Mouse (Mus musculus) thymus, postnatal 25 days (tissue): ENCODE data around the gene Selenot.
"Not testable (repeated sequence)": the region's sequence is repeated elsewhere in the genome, so short reads cannot be mapped to it uniquely, and the experiment has no call there.

Experiments
- DNase-seq: peaks from one replicate; pipeline ENCODE4 v3.0.0; 2022

Selenot gene

GRCm38 (mm10) chr3:58576137-58577066 lies at the start of gene Selenot:
Gene Selenot (plus strand): TSS chr3:58576636.
- DNase-seq: peak; percentile 98

DNA sequence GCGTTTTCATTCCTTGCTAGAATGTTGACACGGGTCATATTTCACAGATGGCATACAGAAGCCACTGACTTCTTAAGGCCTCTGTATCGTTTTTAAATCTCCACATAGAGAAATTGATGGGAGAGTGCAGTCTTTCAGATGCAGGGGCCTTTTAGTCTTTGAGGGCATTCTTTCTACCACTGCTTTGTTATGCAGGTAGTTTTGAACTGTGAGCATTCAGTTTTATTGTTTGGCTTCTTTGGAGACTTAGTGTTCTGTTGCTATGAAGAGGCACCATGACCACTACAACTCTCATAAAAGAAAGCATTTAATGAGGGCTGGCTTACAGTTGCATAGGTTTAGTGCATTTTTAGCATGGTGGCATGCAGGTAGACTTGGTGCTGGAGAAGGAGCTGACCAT lies 39.9 kb upstream of the Selenot start:
- no peak for DNase-seq

- no peak for DNase-seq
Observed at GRCm38 (mm10) chr3:58552001-58552811, 24.2 kb upstream of the Selenot start.

DNA sequence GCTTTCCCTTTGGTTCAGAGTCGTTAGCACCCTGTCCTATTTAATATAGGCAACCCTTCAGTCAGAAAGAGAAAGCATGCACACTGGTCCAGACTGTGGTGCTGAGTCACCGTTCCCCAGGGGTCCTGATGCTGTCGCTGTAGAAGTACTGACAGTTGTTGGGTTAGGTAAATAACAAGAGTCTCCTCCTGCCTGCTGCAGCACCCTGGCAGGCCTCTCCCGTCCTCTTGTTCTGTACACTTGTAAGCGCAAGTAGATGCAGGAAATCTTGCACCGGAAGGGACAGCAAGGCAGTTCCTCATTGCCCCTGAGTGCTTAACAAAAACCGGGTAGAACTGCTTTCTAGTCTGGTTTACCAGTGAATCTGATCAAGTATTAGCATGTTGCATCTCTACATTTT lies 19.8 kb upstream of the Selenot start:
- DNase-seq: no peak

DNA sequence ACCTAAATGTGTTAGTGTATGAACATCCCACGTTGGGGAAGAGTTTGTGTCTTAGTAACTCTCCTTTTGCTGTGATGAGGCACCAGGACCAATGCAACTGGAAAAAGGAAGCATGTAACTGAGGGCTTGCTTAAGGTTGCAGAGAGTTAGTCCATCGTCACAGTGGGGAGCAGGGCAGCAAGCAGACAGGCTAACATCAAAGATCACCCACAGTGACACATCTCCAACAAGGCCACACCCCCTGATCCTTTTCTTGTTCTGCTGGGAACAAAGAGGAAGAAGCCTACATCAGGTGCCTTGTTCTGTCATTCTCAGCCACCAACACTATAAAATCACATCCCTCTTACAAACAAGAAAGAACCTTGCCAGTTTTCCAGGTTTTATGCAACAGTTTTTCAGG lies 16.5 kb upstream of the Selenot start:
- DNase-seq: no peak

GRCm38 (mm10) chr3:58561437-58561836 lies 15.0 kb upstream of the Selenot start:
- no peak for DNase-seq

- no peak for DNase-seq
Observed at GRCm38 (mm10) chr3:58570821-58571220, 5.6 kb upstream of the Selenot start.

DNA sequence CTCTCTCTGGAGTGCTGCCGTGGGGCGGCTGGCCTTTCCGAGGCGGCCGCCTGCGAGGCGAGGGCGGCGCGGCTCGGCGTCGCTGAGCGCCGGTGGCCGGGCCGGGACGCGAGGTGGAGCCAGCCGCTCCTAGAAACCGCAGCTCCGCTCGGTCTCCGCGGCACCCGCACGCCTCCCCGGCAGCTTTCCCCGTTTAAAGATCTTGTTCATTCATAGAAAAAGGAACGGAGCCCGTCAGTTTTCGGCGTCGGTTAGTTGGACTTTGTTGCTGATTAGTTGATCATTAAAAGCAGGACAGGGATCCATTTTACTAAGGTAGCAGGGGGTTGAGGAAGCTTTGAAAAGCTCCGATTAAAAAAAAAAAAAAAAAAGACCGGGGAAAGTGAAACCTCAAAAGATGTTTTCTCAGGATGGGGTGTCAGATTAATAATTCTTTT lies 649 bp downstream of the Selenot start:
- no peak for DNase-seq

- no peak for DNase-seq
Observed at GRCm38 (mm10) chr3:58577506-58578050, 1.1 kb downstream of the Selenot start.

DNA sequence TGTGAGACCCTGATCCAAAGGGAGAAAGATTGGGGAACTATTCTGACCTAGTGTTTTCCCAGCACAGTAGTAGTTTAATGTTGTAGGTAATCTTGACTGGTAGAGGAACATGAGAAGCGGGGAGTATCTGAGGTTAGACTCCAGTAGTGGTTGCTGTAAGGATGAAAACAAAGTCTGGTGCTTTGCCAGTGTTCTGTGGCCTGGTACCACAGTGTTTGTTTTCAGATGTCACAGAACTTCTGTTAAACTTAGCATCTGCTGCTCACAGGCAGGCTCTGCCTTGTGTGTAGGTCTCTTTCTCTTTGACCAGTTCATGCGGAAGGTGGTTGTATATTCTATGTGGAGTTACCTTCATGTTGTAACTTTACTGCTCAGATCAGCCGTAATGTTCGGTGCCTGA lies 5.1 kb downstream of the Selenot start:
- DNase-seq: no peak

DNA sequence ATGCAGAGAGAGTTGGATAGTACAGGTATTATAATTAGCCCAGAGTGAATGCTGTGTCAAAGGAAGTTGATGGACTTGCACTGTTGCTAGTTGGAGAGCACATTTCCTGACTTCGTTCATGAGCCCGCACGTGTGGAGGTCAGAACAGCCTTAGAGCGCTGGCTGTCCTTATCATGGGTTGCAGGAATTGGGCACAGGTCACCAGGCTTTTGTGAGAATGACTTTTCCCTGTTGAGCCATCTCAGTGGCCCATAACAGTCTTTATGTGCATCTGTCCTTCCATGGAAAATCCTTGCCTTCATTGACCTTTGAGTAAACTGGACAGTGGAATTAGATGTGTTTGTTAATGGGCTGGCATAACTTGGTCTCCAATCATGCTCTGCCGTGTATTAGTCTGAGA lies 5.9 kb downstream of the Selenot start:
- DNase-seq: no peak

GRCm38 (mm10) chr3:58582788-58583426 lies 6.5 kb downstream of the Selenot start:
- DNase-seq: no peak

DNA sequence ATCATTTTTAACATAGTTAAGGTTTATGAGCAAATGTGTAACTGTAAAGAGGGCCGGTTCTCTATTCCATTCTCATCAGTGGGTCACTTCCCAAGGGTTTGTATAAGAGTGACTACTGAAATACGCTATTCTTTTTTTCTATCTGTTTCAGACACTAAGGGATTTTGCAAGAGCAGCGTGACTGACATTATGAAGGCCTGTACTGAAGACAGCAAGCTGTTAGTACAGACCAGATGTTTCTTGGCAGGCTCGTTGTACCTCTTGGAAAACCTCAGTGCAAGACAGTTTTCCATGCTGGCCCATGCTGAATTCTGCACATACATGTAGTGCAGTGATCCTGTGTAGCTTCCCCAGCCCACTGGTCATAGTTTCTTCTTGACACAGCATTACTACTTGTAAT lies 14.1 kb downstream of the Selenot start:
- not testable (repeated sequence) for DNase-seq

DNA sequence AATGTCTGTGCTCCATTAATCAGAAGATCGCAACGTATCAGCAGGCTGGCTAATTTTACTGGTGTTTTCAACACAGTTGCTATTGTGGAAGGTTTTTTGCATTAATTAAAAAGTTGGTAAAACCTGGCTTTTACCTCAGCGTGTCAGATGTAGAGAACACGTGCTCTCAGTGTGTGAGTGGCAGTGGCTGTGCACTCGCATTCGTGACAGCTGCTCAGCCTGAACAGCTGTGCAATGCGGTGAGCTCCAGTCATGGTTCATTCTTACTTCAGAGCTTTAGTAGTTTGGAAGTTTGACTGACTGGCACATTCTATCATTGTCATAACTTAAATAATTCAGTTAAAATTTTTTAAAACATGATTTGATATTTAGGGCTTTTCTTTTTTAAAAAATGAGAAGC lies 16.2 kb downstream of the Selenot start:
- DNase-seq: not testable (repeated sequence)

GRCm38 (mm10) chr3:58593623-58594022 lies 17.2 kb downstream of the Selenot start:
- DNase-seq: no peak

DNA sequence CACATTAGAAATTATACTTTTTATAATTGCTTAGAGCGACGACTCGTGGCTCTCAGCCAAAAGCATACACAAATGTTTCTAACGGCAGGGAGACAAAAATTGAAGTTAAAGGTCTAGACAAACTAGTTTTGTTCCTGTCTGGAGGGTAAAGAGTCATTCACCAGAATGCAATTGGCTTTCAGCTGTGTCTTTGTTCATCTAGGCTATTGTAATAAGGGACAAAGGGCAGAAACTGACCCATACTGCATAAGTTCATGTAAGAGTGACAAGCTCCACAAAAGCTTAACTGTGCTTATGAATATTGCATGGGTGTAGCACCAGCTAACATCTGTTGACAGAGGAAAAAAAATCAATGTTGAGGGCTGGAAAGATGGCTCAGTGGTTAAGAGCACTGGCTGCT lies 32.1 kb downstream of the Selenot start:
- DNase-seq: no peak

- no peak for DNase-seq
Observed at GRCm38 (mm10) chr3:58609985-58610384, 33.5 kb downstream of the Selenot start.

GRCm38 (mm10) chr3:58621066-58621465 lies 44.6 kb downstream of the Selenot start:
- DNase-seq: no peak

GRCm38 (mm10) chr3:58622665-58623394 lies 46.4 kb downstream of the Selenot start:
- no peak for DNase-seq

- DNase-seq: no peak
Observed at GRCm38 (mm10) chr3:58624981-58625380, 48.5 kb downstream of the Selenot start.

GRCm38 (mm10) chr3:58631693-58632092 lies 55.3 kb downstream of the Selenot start:
- no peak for DNase-seq
